Mouse (Mus musculus): Measurements from ENCODE around the gene Myh7b. TPM values are rescaled to one million over a fixed set of nuclear protein-coding genes. Genes with fewer than 3 reads are reported as not detected.

The Myh7b gene
- total and polyA plus RNA-seq, 2 experiments = not detected

DNA sequence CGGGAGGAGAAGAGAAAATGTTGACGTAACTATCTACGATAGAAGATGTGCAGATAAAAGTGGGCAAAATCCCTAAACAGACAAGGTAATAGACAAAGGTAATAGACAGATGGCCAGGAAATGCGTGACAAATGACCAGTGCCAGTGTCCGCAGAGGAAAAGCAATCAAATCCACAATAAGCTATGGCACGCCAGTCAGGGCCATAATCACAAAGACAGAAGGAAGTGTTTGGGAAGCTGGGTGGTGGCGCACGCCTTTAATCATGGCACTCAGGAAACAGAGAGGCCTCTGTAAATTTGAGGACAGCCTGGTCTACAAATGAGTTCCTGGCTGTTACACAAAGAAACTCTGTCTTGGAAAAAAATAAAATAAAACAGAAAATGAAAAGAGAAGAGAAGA lies 70.2 kb downstream of the Myh7b start:
- peaks cover 2% of the 10 kb centered on the region for H3K36me3 ChIP-seq (ENCODE audit: control insufficient read depth, insufficient read depth, low read length)
- no peaks in the 10 kb centered on the region for H3K27me3 ChIP-seq (ENCODE audit: control insufficient read depth, insufficient read depth, low read length)
- WGBS = 47% methylated on average over 8 of the region's 8 CpGs
- no peak for TF ChIP-seq POLR2A (IDR thresholded peaks at IDR 0.05; ENCODE audit: extremely low read depth, insufficient read depth, low read length)
- TF ChIP-seq CTCF (IDR thresholded peaks at IDR 0.05; ENCODE audit: low read depth, low read length) = no peak
- H3K4me3 ChIP-seq (ENCODE audit: insufficient read depth, low read depth, low read length) = no peak overlapping the region
- peaks cover 54% of the 10 kb centered on the region for H3K79me2 ChIP-seq (ENCODE audit: control insufficient read depth, insufficient read depth, low read length)
- no peak overlapping the region for H3K9ac ChIP-seq (ENCODE audit: low read depth, low read length)
- peaks cover 14% of the 10 kb centered on the region for H3K4me1 ChIP-seq (ENCODE audit: control insufficient read depth, insufficient read depth, low read length)
- DNase-seq (ENCODE audit: extremely low read depth, low read depth, low spot score) = no peak
- H3K27ac ChIP-seq (replicated peaks; ENCODE audit: insufficient read depth, low read depth, low read length) = no peak overlapping the region

- Histone ChIP-seq H3K9ac (ENCODE audit: low read depth, low read length) (no peak overlapping the region), H3K27me3 (ENCODE audit: control insufficient read depth, insufficient read depth, low read length) (no peaks in the 10 kb centered on the region), H3K4me1 (ENCODE audit: control insufficient read depth, insufficient read depth, low read length) (peaks cover 16% of the 10 kb centered on the region), H3K79me2 (ENCODE audit: control insufficient read depth, insufficient read depth, low read length) (peaks cover 55% of the 10 kb centered on the region), H3K27ac (replicated peaks; ENCODE audit: insufficient read depth, low read depth, low read length) (no peak overlapping the region), H3K4me3 (ENCODE audit: insufficient read depth, low read depth, low read length) (no peak overlapping the region), H3K36me3 (ENCODE audit: control insufficient read depth, insufficient read depth, low read length) (peaks cover 4% of the 10 kb centered on the region)
- WGBS = 85% methylated on average over 2 of the region's 2 CpGs
- TF ChIP-seq CTCF (IDR thresholded peaks at IDR 0.05; ENCODE audit: low read depth, low read length) = no peak
- no peak for TF ChIP-seq POLR2A (IDR thresholded peaks at IDR 0.05; ENCODE audit: extremely low read depth, insufficient read depth, low read length)
- DNase-seq (ENCODE audit: extremely low read depth, low read depth, low spot score) = no peak
These were observed 70.9 kb downstream of the Myh7b start for GRCm38 (mm10) chr2:155681874-155682273.

DNA sequence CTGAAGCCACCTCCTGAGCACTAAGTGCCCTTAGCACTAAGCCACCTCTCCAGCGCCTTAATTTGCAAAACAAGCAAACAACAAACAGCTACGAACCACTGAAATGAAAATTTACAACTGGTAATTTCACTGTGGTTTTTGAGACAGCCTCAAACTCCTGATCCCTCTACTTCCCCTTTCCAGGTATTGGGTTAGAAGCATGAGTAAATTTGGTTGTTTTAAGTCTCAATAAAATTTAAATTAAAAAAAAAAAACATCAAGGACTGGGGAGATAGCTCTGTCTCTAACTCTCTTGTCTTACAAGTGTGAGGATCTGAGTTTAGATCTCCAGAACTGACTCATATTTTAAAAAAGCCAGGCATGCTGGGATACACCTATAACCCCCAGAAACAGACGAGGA lies 72.1 kb downstream of the Myh7b start:
- DNase-seq (ENCODE audit: extremely low read depth, low read depth, low spot score) = no peak
- Histone ChIP-seq H3K9ac (ENCODE audit: low read depth, low read length) (no peak overlapping the region), H3K27me3 (ENCODE audit: control insufficient read depth, insufficient read depth, low read length) (no peaks in the 10 kb centered on the region), H3K4me3 (ENCODE audit: insufficient read depth, low read depth, low read length) (no peak overlapping the region), H3K36me3 (ENCODE audit: control insufficient read depth, insufficient read depth, low read length) (peaks cover 4% of the 10 kb centered on the region), H3K4me1 (ENCODE audit: control insufficient read depth, insufficient read depth, low read length) (peaks cover 16% of the 10 kb centered on the region), H3K27ac (replicated peaks; ENCODE audit: insufficient read depth, low read depth, low read length) (no peak overlapping the region), H3K79me2 (ENCODE audit: control insufficient read depth, insufficient read depth, low read length) (peaks cover 53% of the 10 kb centered on the region)
- TF ChIP-seq POLR2A (IDR thresholded peaks at IDR 0.05; ENCODE audit: extremely low read depth, insufficient read depth, low read length) (no peak), CTCF (IDR thresholded peaks at IDR 0.05; ENCODE audit: low read depth, low read length) (no peak)
- WGBS = 68% methylated on average over 3 of the region's 3 CpGs

DNA sequence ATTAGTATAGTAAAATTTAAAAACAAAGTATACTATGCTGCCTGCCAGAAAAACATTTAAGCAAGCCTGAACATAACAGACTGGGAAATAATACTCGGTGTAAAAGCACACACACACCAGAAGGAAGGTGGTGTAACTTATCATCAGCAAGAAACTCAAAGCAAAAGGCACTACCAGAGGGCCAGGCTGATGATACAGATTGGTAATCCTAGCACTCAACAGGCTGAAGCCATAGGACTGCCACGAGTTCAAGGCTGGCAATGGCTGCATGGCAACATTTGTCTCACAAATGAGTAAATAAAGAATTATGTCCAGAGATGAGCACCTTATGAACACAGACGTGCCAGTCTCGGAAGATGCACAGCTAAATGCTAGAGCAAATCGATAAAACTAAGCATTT lies 72.8 kb downstream of the Myh7b start:
- Histone ChIP-seq H3K4me3 (ENCODE audit: insufficient read depth, low read depth, low read length) (no peak overlapping the region), H3K36me3 (ENCODE audit: control insufficient read depth, insufficient read depth, low read length) (peaks cover 4% of the 10 kb centered on the region), H3K27ac (replicated peaks; ENCODE audit: insufficient read depth, low read depth, low read length) (no peak overlapping the region), H3K9ac (ENCODE audit: low read depth, low read length) (no peak overlapping the region), H3K79me2 (ENCODE audit: control insufficient read depth, insufficient read depth, low read length) (peaks cover 50% of the 10 kb centered on the region), H3K4me1 (ENCODE audit: control insufficient read depth, insufficient read depth, low read length) (peaks cover 16% of the 10 kb centered on the region), H3K27me3 (ENCODE audit: control insufficient read depth, insufficient read depth, low read length) (no peaks in the 10 kb centered on the region)
- TF ChIP-seq POLR2A (IDR thresholded peaks at IDR 0.05; ENCODE audit: extremely low read depth, insufficient read depth, low read length) (no peak), CTCF (IDR thresholded peaks at IDR 0.05; ENCODE audit: low read depth, low read length) (no peak)
- WGBS = 90% methylated on average over 5 of the region's 5 CpGs
- no peak for DNase-seq (ENCODE audit: extremely low read depth, low read depth, low spot score)

Other genes starting within 250 kb of the Myh7b start
- 54.2 and 60.6 TPM in 2 replicates for gene Trp53inp2, start 230.2 kb upstream of the Myh7b start, total RNA-seq (2014; rRNA removed)
- 98.7 and 142 TPM in 2 replicates for gene Trp53inp2, start 230.2 kb upstream of the Myh7b start, polyA plus RNA-seq (2012; rRNA removed)
- 6.4 and 9.5 TPM in 2 replicates for gene Ncoa6, start 137.3 kb upstream of the Myh7b start, total RNA-seq (2014; rRNA removed)
- 15.1 and 18.3 TPM in 2 replicates for gene Ncoa6, start 137.3 kb upstream of the Myh7b start, polyA plus RNA-seq (2012; rRNA removed)
- 204 and 297 TPM in 2 replicates for gene Acss2, start 93.3 kb upstream of the Myh7b start, total RNA-seq (2014; rRNA removed)
- gene Acss2, start 93.3 kb upstream of the Myh7b start, polyA plus RNA-seq (2012; rRNA removed) = 155 and 248 TPM in 2 replicates
- gene Ggt7, start 93.0 kb upstream of the Myh7b start, total RNA-seq (2014; rRNA removed) = 0.18 and 0.47 TPM in 2 replicates
- gene Ggt7, start 93.0 kb upstream of the Myh7b start, polyA plus RNA-seq (2012; rRNA removed) = 0.63 and 1.7 TPM in 2 replicates
- gene Gss, start 18.4 kb upstream of the Myh7b start, total RNA-seq (2014; rRNA removed) = 69.4 and 112 TPM in 2 replicates
- gene Gss, start 18.4 kb upstream of the Myh7b start, polyA plus RNA-seq (2012; rRNA removed) = 113 and 134 TPM in 2 replicates
- 53.4 and 65.6 TPM in 2 replicates for gene Trpc4ap, start 81.2 kb downstream of the Myh7b start, total RNA-seq (2014; rRNA removed)
- gene Trpc4ap, start 81.2 kb downstream of the Myh7b start, polyA plus RNA-seq (2012; rRNA removed) = 101 and 114 TPM in 2 replicates
- gene Edem2, start 118.3 kb downstream of the Myh7b start, total RNA-seq (2014; rRNA removed) = 45.8 and 53.1 TPM in 2 replicates
- 64.1 and 71.6 TPM in 2 replicates for gene Edem2, start 118.3 kb downstream of the Myh7b start, polyA plus RNA-seq (2012; rRNA removed)
- gene Gm17581, start 124.7 kb downstream of the Myh7b start, total RNA-seq (2014; rRNA removed) = not detected in 2 replicates
- gene Gm17581, start 124.7 kb downstream of the Myh7b start, polyA plus RNA-seq (2012; rRNA removed) = not detected in 2 replicates
- 0.46 and 0.47 TPM in 2 replicates for gene Procr, start 139.9 kb downstream of the Myh7b start, total RNA-seq (2014; rRNA removed)
- gene Procr, start 139.9 kb downstream of the Myh7b start, polyA plus RNA-seq (2012; rRNA removed) = 0.65 and 0.73 TPM in 2 replicates
- not detected in 2 replicates for gene Mmp24, start 164.1 kb downstream of the Myh7b start, total RNA-seq (2014; rRNA removed)
- gene Mmp24, start 164.1 kb downstream of the Myh7b start, polyA plus RNA-seq (2012; rRNA removed) = 0.02 and 0.05 TPM in 2 replicates
- gene BC029722, start 208.2 kb downstream of the Myh7b start, total RNA-seq (2014; rRNA removed) = 5.0 and 5.5 TPM in 2 replicates
- 23.7 and 26.9 TPM in 2 replicates for gene BC029722, start 208.2 kb downstream of the Myh7b start, polyA plus RNA-seq (2012; rRNA removed)
- gene Eif6, start 215.7 kb downstream of the Myh7b start, total RNA-seq (2014; rRNA removed) = 41.0 and 49.0 TPM in 2 replicates
- 80.2 and 84.4 TPM in 2 replicates for gene Eif6, start 215.7 kb downstream of the Myh7b start, polyA plus RNA-seq (2012; rRNA removed)
- not detected in 2 replicates for gene Fam83c, start 223.6 kb downstream of the Myh7b start, total RNA-seq (2014; rRNA removed)
- not detected in 2 replicates for gene Fam83c, start 223.6 kb downstream of the Myh7b start, polyA plus RNA-seq (2012; rRNA removed)

Data from liver, adult 2 months (tissue).